In the genomic region with DNA sequence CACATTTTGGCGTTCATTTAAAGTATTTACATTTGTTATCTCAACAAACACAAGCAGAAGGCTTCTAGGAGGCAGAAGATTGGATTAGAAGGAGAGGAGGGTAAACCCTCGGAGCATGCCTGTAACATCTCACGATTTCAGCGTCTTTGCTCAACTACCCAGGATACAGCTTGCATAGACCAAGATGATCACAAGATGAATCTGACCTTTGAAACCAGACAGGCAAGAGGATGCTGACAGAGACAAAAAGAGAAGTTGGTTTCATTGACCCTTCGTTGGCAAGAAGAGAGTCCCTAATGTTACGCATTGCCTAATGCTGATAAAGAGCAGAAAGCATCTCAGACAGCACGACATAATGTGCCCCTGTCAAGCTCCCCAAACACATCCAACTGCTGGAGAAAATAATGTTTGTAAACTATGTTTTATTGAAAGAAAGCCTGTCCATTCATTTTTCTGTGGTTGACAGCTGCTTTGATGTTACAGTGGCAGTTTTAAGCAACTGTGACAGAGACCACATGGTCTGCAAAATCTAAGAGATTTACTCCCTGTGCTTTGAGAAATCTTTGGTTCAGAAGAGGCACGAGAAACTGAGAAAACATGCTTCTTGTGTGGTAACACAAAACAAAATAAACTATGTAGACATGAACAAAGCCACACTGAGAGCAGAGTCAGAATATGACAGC, we compare ENCODE assay signal across 23 mouse cellular contexts. TPM values are rescaled to one million over a fixed set of nuclear protein-coding genes. Genes with fewer than 3 reads are reported as not detected.
A peak's percentile ranks its signal among the peaks of the same experiment; 100 is the strongest.
DNase-seq lines count a peak whose midpoint lies in the region; ATAC-seq and TF ChIP-seq lines count a peak whose summit lies in the region.
"Had no signal": no experiment of that assay in that cellular context is flagged by ENCODE, and none has a peak within 500 bp of the region (broad histone marks: within the 10 kb centered on the region; RNA-seq: fewer than 3 reads in every experiment).

No protein-coding gene starts in this region.

- TF ChIP-seq CTCF in lung, embryonic 14.5 days (IDR thresholded peaks at IDR 0.05; ENCODE audit: low read depth) = no peak
- no peak for TF ChIP-seq CTCF in kidney, postnatal 0 days (IDR thresholded peaks at IDR 0.05; ENCODE audit: low read depth)

- H3K4me3 ChIP-seq in lung, embryonic 14.5 days (ENCODE audit: low read depth, low read length) = no peak overlapping the region
- no peak overlapping the region for H3K4me3 ChIP-seq in kidney, postnatal 0 days (replicated peaks; ENCODE audit: low read depth, low read length)
- H3K4me3 ChIP-seq: embryonic facial prominence, embryonic 10.5 days; forebrain, embryonic 13.5 days; gastrocnemius, adult 2 months; heart, embryonic 13.5 days had no signal

- no peak overlapping the region for H3K9ac ChIP-seq in lung, embryonic 14.5 days
- H3K9ac ChIP-seq in kidney, postnatal 0 days (ENCODE audit: low read depth, low read length) = no peak overlapping the region
- H3K9ac ChIP-seq: forebrain, embryonic 13.5 days; forebrain, postnatal 0 days; heart, embryonic 13.5 days had no signal

- no peaks in the 10 kb centered on the region for H3K9me3 ChIP-seq in lung, embryonic 14.5 days (ENCODE audit: low read depth, low read length)
- H3K9me3 ChIP-seq in kidney, postnatal 0 days (replicated peaks; ENCODE audit: low read length) = no peaks in the 10 kb centered on the region
- H3K9me3 ChIP-seq: embryonic facial prominence, embryonic 10.5 days; forebrain, embryonic 13.5 days; heart, embryonic 13.5 days had no signal

- peak; percentile 41 for DNase-seq in kidney, adult 11 months
- DNase-seq in kidney, postnatal 25 days = no peak
- DNase-seq in lung, embryonic 14.5 days = peak; percentile 90
- no peak for DNase-seq in lung, postnatal 25 days (ENCODE audit: low spot score)
- peak; percentile 9 for DNase-seq in lung, postnatal 10 days
- no peak for DNase-seq in lung, adult 18-20 months
- peak; percentile 71 for DNase-seq in kidney, postnatal 0 days (ENCODE audit: low spot score)
- no peak for DNase-seq in right cerebral cortex, adult 2 months (ENCODE audit: low spot score in 2 of 2)
- DNase-seq: adrenal gland, adult 8-10 months; adrenal gland, postnatal 36 days; B cell, adult 2 months; cerebellum, adult 2 months; cerebellum, postnatal 10 days; forebrain, postnatal 0 days; gastrocnemius, adult 2 months; gastrocnemius, postnatal 25 days; heart, adult 11 months; heart, postnatal 4 days had no signal

- no peaks in the 10 kb centered on the region for H3K36me3 ChIP-seq in lung, embryonic 14.5 days (ENCODE audit: insufficient read depth)
- no peaks in the 10 kb centered on the region for H3K36me3 ChIP-seq in kidney, postnatal 0 days (ENCODE audit: insufficient read depth, low read length)
- H3K36me3 ChIP-seq: embryonic facial prominence, embryonic 10.5 days; G1E; heart, embryonic 13.5 days had no signal

- peak; percentile 93 for ATAC-seq in lung, embryonic 14.5 days (ENCODE audit: insufficient read depth)
- peak; percentile 61 for ATAC-seq in kidney, postnatal 0 days (replicated peaks; ENCODE audit: low FRiP score, low read depth)
- ATAC-seq: CD4-positive, CD25-positive, alpha-beta regulatory T cell, adult 4 months; forebrain, embryonic 13.5 days; forebrain, postnatal 0 days had no signal

- H3K27me3 ChIP-seq in lung, embryonic 14.5 days (ENCODE audit: insufficient read depth, low read length) = no peaks in the 10 kb centered on the region
- no peaks in the 10 kb centered on the region for H3K27me3 ChIP-seq in kidney, postnatal 0 days (ENCODE audit: insufficient read depth, low read length)

- H3K4me1 ChIP-seq in lung, embryonic 14.5 days (ENCODE audit: insufficient read depth) = no peaks in the 10 kb centered on the region
- no peaks in the 10 kb centered on the region for H3K4me1 ChIP-seq in kidney, postnatal 0 days (replicated peaks; ENCODE audit: insufficient read depth, low read length)
- H3K4me1 ChIP-seq: embryonic facial prominence, embryonic 10.5 days; forebrain, embryonic 13.5 days; heart, embryonic 13.5 days had no signal

- WGBS in lung, embryonic 14.5 days = 27% methylated on average over 8 of the region's 8 CpGs
- WGBS in kidney, postnatal 0 days = 55% methylated on average over 8 of the region's 8 CpGs

- no peak overlapping the region for H3K27ac ChIP-seq in lung, embryonic 14.5 days (ENCODE audit: low read depth)
- peak overlapping the region; percentile 47 for H3K27ac ChIP-seq in kidney, postnatal 0 days
- H3K27ac ChIP-seq: embryonic facial prominence, embryonic 10.5 days; forebrain, embryonic 13.5 days; gastrocnemius, adult 2 months; heart, embryonic 13.5 days had no signal

- H3K4me2 ChIP-seq in lung, embryonic 14.5 days = no peak overlapping the region
- H3K4me2 ChIP-seq in kidney, postnatal 0 days (ENCODE audit: low read length) = no peak overlapping the region
- H3K4me2 ChIP-seq: forebrain, embryonic 13.5 days; heart, embryonic 13.5 days had no signal

RNA-seq across cellular contexts. Expression of a gene that starts 7.2 kb away (rescaled TPM):
- 11.2 and 12.4 TPM in 2 replicates for polyA plus RNA-seq in lung, embryonic 14.5 days (2014; fragmentation: Nextera tagmentation; extraction: Ambion mirVana)
- 15.3 and 17.3 TPM in 2 replicates for polyA plus RNA-seq in kidney, postnatal 0 days (2015; fragmentation: Nextera tagmentation; extraction: Ambion mirVana)
- polyA plus RNA-seq: G1E had no signal

Comparison
In these comparisons a context has a peak if more than half of its experiments do, and no peak if none do; other contexts are left out.
1. DNase-seq: peak in kidney, adult 11 months (single experiment), lung, embryonic 14.5 days (single experiment), lung, postnatal 10 days (single experiment) and kidney, postnatal 0 days (single experiment); none in kidney, postnatal 25 days (0 of 2), lung, postnatal 25 days (single experiment), lung, adult 18-20 months (0 of 2) and right cerebral cortex, adult 2 months (0 of 2).